Mouse (Mus musculus): ENCODE data around the gene Pomt1.
"Not testable (repeated sequence)": the region's sequence is repeated elsewhere in the genome, so short reads cannot be mapped to it uniquely, and the experiment has no call there.

Gene Pomt1

GRCm38 (mm10) chr2:32283986-32284385 is 47.6 kb downstream of the Pomt1 start:
- DNase-seq (ENCODE audit: low spot score) = no peak

- no peak for DNase-seq (ENCODE audit: low spot score)
These were observed 51.0 kb downstream of the Pomt1 start, which contains the start of gene Golga2 for GRCm38 (mm10) chr2:32287334-32287840. Gene Golga2 (plus strand): TSS chr2:32287384.

- peak; percentile 98 for DNase-seq (ENCODE audit: low spot score)
These were observed 51.6 kb downstream of the Pomt1 start, which contains the start of gene Swi5 for GRCm38 (mm10) chr2:32287923-32288367. Gene Swi5 (minus strand): TSS chr2:32288075.

GRCm38 (mm10) chr2:32288371-32288931 is 52.1 kb downstream of the Pomt1 start:
- no peak for DNase-seq (ENCODE audit: low spot score)

- no peak for DNase-seq (ENCODE audit: low spot score)
These were observed 53.2 kb downstream of the Pomt1 start for GRCm38 (mm10) chr2:32289578-32289977.

GRCm38 (mm10) chr2:32294348-32294747 is 58.0 kb downstream of the Pomt1 start:
- no peak for DNase-seq (ENCODE audit: low spot score)

- DNase-seq (ENCODE audit: low spot score) = no peak
These were observed 58.9 kb downstream of the Pomt1 start for GRCm38 (mm10) chr2:32295285-32295684.

- DNase-seq (ENCODE audit: low spot score) = not testable (repeated sequence)
These were observed 59.5 kb downstream of the Pomt1 start for GRCm38 (mm10) chr2:32295842-32296241.

- no peak for DNase-seq (ENCODE audit: low spot score)
These were observed 63.1 kb downstream of the Pomt1 start for GRCm38 (mm10) chr2:32299469-32299868.

- DNase-seq (ENCODE audit: low spot score) = no peak
These were observed 66.6 kb downstream of the Pomt1 start for GRCm38 (mm10) chr2:32302952-32303351.

- DNase-seq (ENCODE audit: low spot score) = peak; percentile 63
These were observed 67.9 kb downstream of the Pomt1 start for GRCm38 (mm10) chr2:32304145-32304832.

Measured in ovary, postnatal 36 days (tissue).